Mouse (Mus musculus) left cerebral cortex, postnatal 25 days (tissue): ENCODE measurements around the gene Ccnjl. TPM values are rescaled to one million over a fixed set of nuclear protein-coding genes. Genes with fewer than 3 reads are reported as not detected.
A peak's percentile ranks its signal among the peaks of the same experiment; 100 is the strongest.

Experiments
- DNase-seq, 2 experiments: peaks; one replicate each; pipeline ENCODE4 v3.0.0; 2022; ENCODE audit warnings: low spot score in 2 of 2, mixed read lengths in 1 of 2
- intact Hi-C: fragments of 180-260 bp; cut with DNase I; formaldehyde crosslinking; loops from one replicate; pipeline ENCODE4 v1.15.1; 2025
- total RNA-seq, 2 experiments: library from RNA; stranded (reverse); gene quantifications; 2 replicates each; pipeline ENCODE4 v1.2.3; 2021

Ccnjl gene
- total RNA-seq, 2 experiments from 2014 or later: 3.7 to 3.8 TPM

DNA sequence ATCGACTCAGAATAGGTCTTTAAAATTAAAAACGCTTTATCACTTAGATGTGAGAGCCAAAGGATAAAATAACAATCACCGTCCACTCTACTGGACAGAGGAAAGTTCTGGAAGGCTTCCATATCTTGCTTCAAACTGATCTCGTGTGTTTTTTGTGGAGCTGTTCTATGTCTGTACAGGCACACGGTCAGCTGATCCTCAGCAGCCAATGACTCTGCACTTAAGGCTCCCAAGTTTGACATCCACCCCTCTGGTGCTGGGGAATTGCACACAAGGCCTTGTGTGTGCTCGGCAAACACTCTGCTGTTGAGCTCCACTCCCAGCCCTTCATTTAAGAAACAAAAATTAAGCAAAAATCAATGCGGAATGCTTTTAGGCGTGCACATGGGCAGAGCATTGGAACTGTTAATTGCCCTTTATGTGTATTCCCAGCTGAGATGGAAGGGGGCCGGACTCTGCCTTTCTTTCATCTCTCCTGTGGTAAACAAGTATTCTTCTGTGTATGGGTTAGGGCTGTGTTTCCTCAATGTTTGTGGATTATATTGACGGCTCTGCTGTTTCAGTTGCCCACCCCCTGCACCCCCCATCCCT is 35.2 kb downstream of the Ccnjl start:
- no peak for DNase-seq
- intact Hi-C loops: no loop called here

DNA sequence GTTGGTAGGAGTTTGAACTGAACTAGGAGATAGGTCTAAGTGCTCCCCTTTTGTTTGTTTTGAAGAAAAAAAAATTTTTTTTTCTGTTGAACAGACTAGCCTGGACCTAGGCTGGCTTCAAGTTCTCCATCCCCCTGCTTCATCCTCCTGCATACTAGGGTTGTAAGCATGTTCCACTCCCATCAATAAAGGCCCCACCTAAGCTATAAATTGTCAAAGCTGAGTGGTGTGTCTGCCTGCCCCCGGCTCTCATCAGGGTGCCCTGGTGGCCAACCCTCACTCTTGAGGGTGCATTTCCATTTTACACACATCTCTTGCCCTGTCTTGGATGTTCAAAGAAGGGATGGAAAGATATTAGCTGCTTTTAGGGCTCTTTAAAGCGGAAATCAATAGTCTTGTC is 36.8 kb downstream of the Ccnjl start:
- intact Hi-C loops: no loop called here
- no peak for DNase-seq

DNA sequence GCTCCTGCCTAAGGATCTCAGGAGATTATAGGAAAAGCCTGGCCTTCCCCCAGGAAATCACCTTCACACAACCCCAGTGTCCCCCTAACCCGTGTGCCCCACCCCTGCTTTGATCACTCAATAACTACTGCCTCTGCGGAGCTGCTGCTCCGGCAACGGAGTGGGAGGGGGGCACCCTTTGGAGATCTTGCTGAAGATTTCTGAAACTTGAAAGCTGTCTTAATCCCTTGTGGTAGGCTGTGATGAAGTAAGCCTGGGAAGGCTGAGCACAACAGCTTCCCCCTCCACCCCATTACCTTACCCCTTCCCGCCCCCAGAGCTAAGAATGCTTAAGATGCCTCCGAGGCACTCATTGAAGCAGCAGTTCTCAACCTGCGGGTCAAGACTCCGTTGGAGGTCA is 37.3 kb downstream of the Ccnjl start:
- intact Hi-C loops: no loop called here
- no peak for DNase-seq

DNA sequence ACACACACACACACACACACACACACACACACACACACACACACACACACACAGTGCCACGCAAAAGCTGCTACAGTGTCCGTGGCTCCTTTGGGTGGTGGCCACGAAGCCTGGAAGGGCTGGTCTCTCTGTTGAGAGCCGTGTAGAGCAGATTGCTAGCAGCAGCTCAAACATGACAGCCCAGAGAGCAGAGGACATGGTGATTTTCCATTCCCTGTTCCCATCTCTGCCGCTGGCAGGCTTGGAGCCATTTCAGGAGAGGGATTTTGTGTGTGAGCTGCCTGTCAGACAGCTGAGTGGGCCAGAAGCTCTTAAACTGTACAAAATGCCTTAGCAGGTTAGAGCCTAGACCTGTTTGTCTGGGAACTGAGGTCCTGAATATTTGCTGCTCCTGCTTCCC is 38.1 kb downstream of the Ccnjl start:
- intact Hi-C loops: no loop called here
- peak; percentile 19 to 45 for DNase-seq

DNA sequence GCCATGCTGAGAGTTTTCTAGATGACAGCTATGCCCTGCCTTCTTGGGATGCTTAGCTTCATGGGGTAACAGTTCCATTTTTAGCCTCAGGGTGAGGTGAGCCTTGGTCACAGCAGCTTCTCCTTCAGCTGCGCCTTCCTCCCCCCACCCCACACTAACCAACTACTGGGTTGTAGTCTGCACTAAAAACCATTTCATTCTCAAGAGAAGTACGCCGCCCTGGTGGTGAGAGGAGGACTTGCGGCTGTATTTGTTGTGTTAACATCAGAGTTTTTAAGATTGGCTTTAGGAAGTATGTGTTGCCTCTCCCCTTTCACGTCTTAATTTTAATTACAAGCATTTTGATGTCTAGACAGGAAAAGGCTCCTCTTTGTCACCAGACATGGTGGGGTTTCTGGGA is 39.7 kb downstream of the Ccnjl start:
- DNase-seq: peak in 1 of 2 experiments; percentile 30
- intact Hi-C loops: no loop called here

DNA sequence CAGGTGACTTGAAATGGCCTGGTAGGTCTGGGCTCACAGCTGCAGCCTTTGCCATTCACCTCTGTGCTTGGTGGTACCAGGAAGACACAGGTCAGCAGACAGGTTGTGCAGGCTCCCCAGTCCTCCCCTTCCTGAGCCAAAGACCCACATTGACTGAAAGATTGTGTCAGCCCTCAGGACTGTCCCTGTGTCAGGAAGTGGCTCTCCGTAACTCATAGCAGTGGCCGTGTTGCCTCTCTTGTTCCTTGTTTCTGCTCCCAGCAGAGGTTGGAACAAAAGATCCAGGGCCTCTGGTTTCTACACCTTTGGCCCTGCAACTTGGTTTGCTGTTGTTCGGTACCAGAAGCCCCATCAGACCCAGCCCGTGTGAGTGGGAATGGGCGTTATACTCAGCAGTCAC is 40.6 kb downstream of the Ccnjl start:
- no peak for DNase-seq
- intact Hi-C loops: no loop called here

DNA sequence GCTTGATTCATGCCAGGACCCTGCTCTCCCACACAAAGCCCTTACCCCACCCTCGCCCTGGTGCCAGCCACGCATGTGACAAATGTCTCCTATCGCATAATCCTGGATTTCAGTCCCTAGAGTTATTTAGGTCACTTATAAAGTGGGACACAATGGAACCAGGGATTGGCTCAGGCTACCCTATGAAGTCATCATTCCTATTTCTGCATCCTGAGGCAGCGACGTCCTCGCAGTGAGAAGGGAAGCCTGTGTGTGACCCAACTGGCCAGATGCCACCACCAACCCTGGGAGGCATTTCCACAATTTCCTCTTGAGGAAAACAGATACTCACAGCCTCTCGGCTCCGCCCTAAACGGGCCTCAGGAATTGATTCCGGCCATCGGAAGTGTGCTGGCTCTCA is 41.0 kb downstream of the Ccnjl start:
- intact Hi-C loops: no loop called here
- peak in 1 of 2 experiments; percentile 60 for DNase-seq

DNA sequence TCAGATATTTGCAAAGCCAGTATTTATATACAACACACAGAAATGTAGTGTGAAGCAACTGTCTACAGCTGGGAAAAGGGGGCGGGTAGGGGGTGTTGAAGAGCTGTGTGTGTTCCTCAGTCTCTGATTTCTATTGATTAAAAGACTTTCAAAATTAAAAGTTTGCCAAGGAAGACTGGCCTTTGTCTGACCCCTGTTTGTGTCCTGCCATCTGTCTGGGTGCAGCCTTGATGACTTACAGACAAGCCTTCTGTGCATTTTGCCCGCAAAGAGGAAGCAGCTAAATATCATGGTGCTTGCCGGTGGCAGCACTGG is 46.4 kb downstream of the Ccnjl start:
- intact Hi-C loops: no loop called here
- DNase-seq: no peak

DNA sequence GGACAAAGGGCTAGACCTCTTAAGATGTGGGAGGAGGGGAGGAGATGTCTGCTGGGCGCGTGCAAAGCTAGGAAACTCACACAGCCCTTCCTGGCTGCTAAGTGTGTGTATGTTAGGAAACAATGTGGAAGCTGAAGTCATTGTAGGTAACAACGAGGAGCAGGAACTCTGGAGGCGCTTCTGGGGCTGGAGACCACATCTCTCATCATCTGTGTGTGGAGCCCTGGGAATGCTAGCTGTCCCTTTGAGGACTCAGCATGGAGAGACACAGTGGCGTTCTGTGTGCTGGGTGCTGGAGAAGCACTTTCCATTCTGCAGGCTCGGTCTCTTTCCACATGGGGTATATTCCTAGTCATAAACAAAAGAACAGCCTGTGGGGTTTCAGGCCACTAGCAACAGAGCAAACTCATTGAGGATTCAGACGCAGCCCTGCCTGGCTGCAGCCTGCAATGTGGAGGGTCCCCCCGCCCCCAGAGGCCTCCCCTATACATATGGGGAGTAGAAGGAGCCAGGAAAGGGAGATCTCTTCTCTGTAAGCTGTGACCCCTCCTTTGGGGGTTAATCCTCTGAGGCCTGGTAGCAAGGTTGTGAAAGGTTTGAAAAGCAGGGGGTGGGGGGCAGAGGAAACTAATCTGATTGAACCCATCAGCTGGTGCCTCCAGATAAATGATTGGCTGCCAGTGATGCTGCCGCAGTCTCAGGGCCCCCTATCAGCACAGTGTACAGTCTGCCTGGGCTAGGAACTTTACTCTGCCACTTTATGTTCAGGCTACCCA is 47.0 kb downstream of the Ccnjl start:
- intact Hi-C loops: no loop called here
- DNase-seq: no peak

DNA sequence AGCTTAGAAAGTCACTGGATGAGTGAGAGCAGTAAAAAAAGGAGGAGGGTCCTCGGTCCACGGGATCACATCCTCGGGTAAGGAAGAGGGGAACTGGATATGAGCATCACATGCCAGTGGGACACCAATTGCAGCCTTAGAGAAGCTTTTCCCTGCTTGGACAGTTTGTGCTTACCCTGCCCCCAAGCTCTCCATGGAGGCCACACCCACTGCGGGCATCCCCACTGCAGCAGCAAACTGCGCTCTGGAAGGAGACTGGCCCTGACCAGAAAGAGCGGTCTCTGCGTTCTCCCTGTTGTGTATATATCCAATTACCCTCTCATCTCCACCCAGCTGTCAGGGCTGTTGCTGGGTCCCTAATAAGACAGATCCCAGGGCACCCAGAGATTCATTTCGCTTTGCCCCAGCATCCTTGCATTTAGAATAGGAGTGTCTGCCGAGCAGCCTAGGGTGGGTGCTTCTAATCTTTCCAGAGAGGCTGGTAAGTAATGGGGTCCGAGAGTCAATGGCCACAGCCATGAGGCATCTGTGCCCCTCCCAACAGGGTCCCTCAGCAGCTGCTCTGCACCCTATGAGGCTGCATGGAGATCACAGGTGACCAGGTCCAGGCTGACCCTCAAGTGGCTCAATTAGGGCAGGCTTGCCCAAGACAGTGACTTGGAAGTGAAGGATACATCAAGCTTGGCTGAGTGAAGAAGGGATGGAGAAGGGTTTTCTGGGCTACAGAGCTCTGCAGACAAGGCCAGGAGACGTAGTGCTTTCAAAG is 49.3 kb downstream of the Ccnjl start:
- intact Hi-C loops: no loop called here
- DNase-seq: no peak

DNA sequence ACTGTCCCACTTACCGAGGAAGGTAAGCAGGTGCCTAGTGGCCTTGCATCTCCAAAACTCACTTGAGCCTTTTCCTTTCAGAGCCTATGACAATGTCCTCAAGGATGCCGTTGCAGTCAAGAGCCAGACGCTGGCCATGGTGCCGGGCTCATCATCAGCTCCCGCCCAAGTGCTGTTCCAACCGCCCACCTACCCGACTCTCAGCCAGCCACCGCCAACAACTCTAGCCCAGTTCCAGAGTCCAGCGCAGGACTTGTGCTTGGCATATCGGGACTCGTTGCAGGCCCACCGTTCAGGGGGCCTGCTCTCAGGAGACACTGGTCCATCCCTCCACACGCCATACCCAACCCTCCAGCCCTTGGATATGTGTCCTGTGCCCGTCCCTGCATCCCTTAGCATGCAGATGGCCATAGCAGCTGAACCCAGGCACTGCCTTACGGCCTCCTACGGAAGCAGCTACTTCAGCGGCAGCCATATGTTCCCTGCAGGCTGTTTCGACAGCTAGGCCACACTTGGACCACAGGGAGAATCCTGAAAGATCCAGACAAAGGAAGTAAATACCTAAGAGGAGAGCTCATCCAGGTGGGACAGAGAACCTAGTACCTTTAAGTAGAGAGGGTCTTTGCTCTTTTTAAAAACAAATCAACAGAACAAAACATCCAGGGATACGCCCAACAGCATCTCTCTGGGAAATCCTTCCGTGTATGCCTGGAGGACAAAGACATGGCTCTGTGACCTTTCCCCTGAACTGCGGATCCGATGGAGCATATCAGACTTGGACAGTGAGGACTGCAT is 56.8 kb downstream of the Ccnjl start:
- intact Hi-C loops: loop anchor here (1.0 kb wide), 1 partner anchor 91 kb away; no protein-coding TSS in a partner anchor
- peak in 1 of 2 experiments; percentile 35 for DNase-seq

DNA sequence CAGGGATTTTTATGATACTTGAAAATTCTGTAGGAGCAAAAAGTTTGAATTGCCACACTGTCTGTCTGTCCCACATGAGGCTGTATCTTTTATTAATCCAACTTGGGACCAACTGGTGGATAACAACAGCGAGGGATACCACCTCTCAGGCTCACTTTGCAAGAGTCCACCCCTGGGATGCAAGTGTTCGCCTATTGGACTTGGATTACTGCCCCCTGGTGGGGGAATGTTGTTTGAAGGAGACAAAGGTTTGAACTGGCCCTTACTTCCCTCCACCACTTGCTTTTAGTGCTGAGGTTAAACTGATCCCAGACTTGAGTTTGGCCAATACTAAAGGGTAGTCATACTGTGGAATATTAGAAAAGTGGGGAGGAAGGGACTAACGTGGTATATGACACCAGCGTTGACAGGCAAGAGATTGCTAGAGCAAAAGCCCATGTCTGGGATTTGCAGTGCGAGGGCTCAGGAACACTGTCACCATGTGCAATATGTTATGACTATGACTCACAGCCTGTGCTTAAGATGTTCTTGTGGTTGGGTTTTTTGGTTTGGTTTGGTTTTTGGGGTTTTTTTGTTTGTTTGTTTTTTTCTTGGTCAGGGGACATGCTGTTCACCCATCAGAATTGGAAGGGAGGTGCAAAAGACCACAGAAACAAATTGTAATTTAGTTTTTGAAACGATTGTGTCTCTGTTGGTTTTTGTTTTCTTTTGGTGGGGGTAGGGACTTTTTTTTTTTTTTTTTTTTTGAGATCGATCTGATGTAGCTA is 57.9 kb downstream of the Ccnjl start, which contains the start of gene 4933415A04Rik:
Gene 4933415A04Rik (plus strand): TSS at position 717 of the 767 bp plus-strand sequence.
- DNase-seq: peak; percentile 46 to 49
- intact Hi-C loops: loop anchor here (1.0 kb wide), 1 partner anchor 92 kb away; no protein-coding TSS in a partner anchor

DNA sequence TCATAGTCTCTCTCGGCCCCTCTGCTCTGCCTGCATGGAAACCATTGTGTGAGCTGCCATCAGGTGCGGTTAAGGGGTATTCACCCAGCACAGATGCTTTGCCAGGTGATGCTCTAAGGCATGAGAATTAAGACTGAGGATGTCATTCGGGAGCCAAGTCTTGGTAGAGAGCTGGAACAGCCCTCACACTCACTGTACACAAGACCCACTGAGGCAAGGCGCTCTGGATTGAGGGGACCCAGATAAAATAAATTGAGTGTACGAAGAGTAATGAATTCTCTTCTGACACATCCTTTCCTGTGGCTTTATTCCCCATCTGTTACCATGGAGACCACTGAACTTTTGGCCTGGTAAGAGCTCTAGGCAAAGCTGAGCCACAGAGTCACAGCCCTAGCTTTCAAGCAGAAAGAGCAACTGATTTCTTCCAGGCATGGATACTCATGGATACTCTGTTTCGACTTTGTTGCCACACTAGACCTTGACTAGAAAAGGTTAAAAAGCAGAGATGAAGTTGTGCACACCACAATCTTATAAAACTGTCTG is 61.0 kb downstream of the Ccnjl start:
- no peak for DNase-seq
- intact Hi-C loops: no loop called here

DNA sequence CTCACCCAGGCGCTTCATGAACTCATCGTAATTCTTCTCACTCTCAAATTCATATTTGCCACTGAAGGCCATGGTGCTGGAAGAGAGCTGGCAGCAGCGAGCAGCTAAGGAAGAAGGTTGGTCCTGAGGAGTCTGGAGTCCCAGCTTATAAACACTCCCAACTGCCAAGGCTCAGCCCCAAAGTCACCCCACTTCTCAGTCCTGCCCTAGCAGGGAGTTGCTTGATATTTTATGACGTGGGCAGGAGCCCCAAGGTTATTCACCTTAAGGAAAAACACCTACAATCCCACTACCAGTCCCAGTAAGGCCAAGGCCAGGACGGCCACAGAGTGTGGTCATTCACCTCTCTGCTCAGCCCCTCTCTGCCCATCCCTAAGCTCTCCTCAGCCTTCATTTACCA is 72.9 kb downstream of the Ccnjl start, which contains the start of gene Fabp6:
Gene Fabp6 (minus strand): TSS at position 101 of the 400 bp plus-strand sequence.
- intact Hi-C loops: no loop called here
- no peak for DNase-seq

DNA sequence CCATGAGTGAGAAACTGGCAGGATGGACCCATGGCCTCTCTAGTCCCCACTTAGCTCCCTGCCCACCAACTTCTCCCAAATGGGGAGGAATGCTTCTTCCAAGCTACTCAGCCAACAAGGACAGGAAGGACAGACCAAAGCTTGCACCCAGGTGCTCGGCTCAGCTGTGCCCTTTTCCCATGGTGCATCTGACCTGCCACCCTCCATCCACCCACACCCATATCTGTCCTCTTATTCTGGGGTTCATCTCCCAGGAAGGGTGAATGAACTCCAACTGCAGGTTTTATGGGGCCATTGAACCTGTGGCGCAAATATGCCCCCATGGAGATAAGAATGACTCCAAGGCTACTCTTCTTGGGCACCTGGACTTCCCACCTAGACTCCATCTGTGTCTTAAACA is 75.6 kb downstream of the Ccnjl start:
- intact Hi-C loops: no loop called here
- no peak for DNase-seq

DNA sequence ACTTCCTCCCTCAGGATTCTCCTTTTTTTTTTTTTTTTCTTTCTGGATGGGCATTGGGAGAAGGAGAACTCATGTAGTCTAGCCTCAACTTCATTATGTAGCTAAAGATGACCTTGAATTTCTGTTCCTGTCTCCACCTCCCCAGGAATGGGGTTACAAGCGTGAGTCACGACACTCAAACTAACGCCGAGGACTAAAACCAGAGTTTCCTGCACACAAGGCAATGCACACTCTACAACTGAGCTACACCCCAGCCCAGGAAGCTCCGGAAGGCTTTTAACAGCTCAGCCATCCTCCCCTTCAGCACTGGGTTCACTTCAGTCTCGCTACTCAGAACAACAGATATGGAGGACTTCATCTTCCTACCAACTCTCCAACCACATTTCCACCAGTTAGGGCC is 76.3 kb downstream of the Ccnjl start:
- intact Hi-C loops: no loop called here
- DNase-seq: no peak

DNA sequence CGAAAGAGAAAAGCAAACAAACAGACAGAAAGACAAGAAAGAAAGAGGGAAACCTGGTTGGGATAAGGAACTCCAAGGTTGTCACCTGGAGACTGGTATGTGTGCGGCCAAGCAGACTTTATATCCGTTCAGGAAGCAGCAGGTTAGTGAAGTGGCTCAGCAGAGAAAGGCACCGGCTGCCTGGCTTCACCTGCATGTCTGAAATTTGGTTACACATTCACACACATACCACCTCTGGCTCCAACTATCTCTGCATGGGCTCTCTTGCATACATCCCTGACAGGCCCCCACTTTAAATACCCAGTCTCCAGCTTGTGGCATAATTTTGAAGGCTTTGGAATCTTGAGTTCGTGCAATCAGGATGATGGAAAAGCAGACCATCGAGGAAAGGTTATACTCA is 77.3 kb downstream of the Ccnjl start:
- no peak for DNase-seq
- intact Hi-C loops: no loop called here

DNA sequence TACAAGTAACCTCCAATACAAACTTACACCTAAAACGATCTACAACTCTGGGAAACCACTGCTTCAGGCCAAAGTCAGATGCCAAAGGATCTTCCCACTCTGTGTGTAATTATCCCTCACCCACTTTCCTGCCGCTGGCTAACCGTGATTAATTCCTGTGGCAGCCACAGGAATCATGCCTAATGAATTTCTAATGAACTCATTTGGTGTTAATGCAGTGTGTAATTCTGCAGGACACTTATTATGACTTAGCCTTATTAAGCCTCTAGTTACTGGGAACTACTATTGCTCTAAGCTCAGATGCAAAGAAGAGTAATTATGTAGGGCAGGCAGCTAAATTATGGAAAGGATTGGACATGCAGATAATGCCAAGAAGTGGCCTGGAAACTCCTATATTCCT is 79.9 kb downstream of the Ccnjl start:
- no peak for DNase-seq
- intact Hi-C loops: no loop called here
